Mouse (Mus musculus): ENCODE results near the gene Rnf25.

Rnf25 gene

GRCm38 (mm10) chr1:74601267-74601962, at the start of gene Rnf25, which contains the start of gene Stk36:
TSS of gene Rnf25 (minus strand) at chr1:74601397.
TSS of gene Stk36 (plus strand) at chr1:74601445.
- DNase-seq, result peak; percentile 86 to 88

GRCm38 (mm10) chr1:74643926-74644325, 42.7 kb upstream of the Rnf25 start:
- DNase-seq, result peak in 1 of 2 experiments; percentile 11

DNA sequence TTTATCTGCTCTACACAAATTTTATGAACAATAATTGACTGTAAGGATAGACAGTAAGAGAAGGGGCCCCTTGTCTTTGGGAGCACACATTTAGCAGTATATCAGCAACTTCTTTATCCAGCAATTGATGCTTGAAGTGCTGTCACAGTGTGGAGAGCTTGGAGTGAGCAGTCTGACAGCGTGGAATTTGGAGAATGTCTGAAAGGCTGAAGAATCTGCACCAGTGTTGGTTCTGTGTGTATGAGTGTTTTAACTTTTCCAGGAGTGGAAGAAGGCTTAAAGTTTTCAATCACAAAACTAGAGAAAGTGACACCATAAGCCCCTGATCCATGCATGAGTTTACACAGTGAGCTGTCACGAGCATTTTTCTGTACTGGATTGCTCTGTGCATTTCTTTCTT, 42.3 kb upstream of the Rnf25 start:
- DNase-seq, result no peak

DNA sequence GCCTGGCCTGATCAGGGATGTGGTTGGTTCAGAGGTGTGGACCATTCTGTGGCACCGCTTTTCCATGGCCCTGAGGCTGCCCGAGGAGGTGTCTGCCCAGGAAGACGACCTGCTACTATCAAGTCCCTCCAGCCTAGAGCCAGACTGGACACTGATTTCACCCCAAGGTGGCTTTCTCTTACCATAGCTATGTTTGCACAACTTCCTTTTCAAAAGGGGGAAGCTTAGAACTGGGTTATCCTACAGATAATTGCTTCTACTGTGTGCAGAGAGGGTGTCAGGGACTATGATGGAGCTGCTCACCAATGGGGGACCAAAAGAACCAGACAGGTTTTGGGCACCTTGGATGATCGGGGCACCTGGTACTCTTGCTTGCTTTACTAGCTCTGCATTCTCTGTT, 31.5 kb upstream of the Rnf25 start:
- no peak for DNase-seq

- DNase-seq, result peak; percentile 8 to 17
These were observed 26.8 kb upstream of the Rnf25 start for GRCm38 (mm10) chr1:74628001-74628400.

- DNase-seq, result no peak
These were observed 24.9 kb upstream of the Rnf25 start for GRCm38 (mm10) chr1:74626076-74626475.

DNA sequence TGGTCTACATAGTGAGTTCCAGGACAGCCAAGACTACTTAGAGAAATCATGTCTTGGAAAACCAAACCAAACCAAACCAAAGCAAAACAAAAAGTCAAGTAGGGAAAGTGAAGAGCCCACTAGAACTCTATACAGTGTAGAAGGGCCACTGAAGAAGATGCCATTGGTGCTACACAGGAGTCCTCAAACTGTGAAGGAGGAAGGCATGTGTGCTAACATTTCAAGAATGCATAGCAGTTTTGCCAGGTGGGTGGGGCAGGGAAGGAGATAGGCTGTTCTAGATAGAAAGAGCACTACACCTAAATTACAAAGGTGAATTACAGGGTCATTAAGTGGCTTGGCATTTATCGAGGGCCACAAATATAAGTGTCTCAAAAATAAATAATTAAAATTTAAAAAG, 23.0 kb upstream of the Rnf25 start:
- no peak for DNase-seq

- no peak for DNase-seq
These were observed 513 bp downstream of the Rnf25 start for GRCm38 (mm10) chr1:74600501-74601266.

DNA sequence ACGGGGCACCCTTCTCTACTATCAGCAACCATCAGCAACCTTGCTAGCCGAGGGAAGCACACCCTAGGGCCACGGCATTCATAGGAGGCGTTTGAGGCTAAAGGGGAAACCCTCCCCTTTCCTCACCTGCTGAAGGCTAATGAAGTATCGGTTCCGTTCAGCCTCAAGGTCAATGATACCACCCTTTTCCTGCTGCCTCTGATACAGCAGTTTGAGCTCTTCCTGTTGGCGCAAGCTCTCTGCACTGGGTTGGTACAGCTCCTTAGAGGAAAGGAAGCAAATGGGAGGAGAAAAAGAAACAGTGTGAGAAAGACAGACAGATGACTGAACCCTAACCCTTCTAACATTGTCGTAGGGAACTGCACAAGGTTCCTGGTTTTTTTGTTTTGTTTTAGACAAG, 6.8 kb downstream of the Rnf25 start:
- DNase-seq, result no peak

- DNase-seq, result peak; percentile 99
These were observed 13.3 kb downstream of the Rnf25 start, which contains the start of the genes Zfp142 and Bcs1l for GRCm38 (mm10) chr1:74587773-74588445. TSS of gene Zfp142 (minus strand) at chr1:74588246. TSS of gene Bcs1l (plus strand) at chr1:74588289.

- peak in 1 of 2 experiments; percentile 24 for DNase-seq
These were observed 13.9 kb downstream of the Rnf25 start for GRCm38 (mm10) chr1:74587233-74587772.

DNA sequence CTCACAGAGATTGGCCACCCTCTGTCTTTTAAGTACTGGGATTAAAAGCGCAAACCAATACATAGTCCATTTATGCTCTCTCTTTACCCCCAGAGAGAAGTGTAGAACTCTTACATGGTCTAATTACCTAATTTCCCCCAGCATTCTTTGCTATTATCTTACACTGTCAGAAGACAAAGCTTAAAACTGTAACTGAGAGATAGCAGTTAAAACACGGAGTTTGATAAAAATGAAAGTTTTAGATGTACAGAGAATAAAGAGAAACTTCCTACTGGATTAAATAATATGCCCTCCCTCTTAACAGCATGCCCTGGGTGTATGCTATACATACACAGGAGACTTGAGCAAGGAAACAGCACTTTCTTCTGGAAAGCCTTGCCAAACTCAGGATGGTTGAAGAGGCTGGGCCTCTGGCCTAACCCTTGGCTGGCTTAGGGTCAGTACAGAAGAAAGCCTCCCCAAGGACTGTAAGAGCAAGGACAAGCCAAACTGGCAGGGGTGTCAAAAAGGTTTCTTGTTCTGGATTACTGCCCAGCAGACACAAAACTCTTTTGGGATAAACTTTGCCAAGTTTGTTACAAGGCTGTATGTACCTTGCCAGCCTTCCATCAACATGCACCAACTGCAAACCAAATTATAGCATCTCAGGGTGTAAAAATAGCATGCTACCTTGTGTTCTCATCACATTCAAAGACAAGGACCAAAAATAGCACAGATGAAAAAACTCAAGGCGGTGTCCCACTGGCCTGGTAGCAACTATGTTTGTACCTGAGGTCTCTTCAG, 16.4 kb downstream of the Rnf25 start:
- DNase-seq, result no peak

DNA sequence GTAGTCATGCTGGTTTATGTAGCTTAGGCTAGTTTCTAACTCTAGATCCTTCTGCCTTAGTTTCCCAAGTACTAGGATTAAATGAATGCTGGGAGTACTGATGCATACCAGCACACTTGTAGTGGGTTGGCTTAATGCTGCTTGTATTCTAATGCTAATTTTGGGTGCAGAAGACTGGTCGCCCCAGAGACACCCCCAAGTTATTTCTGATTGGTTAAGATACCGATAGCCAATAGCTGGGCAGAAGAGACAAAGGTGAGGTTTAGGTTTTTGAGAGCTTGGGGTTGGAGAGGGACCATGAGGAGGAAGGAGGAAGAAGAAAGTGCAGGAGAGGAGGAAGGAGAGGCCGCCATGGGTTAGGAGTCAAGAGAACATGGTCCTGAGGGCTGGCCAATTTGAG, 18.6 kb downstream of the Rnf25 start:
- DNase-seq, result no peak

- DNase-seq, result no peak
These were observed 31.2 kb downstream of the Rnf25 start for GRCm38 (mm10) chr1:74569739-74570719.

GRCm38 (mm10) chr1:74565834-74566233, 35.4 kb downstream of the Rnf25 start:
- DNase-seq, result no peak

DNA sequence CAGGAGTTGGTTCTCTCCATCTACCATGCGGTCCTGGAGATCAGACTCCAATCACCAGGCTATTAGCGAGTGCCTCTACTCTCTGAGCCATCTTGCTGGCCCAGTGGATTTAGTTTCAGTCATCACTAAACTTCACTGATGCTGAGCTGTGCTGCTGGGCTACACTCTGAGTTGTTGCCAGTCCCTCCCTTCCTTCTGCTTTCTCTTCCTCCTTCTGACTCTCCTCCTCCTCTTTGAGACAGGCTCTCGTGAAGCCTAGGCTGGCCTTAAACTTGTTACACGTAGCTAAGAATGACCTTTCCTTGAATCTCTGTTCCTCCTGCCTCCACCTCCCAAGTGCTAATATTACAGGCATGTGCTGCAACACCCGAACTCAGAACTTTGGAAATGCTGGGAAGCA, 42.1 kb downstream of the Rnf25 start:
- no peak for DNase-seq

DNA sequence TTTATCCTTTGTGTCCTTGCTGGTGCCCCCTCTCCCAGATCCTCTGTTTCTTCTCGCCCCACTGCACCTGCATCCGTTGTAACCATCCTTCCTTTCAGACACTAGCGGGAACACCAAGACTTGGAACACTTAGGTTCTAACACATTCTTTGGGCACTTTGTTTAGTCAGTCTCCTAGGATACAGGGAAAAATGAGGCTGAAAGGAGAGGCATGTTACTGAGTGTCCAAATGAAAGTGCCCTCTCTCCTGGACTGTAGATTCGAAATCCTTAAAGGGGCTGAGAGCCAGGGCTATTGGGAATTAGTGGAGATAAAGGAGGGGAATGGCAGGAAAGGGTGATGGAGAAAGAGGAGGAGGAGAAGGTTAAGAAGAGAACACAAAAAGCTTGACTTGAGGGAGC, 57.0 kb downstream of the Rnf25 start, which contains the start of gene Usp37:
TSS of gene Usp37 (minus strand) at position 101 of the 400 bp plus-strand sequence.
- no peak for DNase-seq
